Mouse (Mus musculus) T-helper 2 cell (primary cell): ENCODE measurements around the gene Clta.

Experiments
- in situ Hi-C: fragments of 300-600 bp; cut with MboI, MseI; formaldehyde crosslinking; loops from one replicate; pipeline ENCODE4 v1.15.1; 2025; ENCODE audit warnings: high pct_unique_total_duplicates

The Clta gene

GRCm38 (mm10) chr4:43980236-43980635 lies 24.0 kb upstream of the Clta start:
- in situ Hi-C loops, result loop anchor here (5.0 kb wide), 1 partner anchor 53 kb away; no protein-coding TSS in a partner anchor

GRCm38 (mm10) chr4:43980846-43981245 lies 23.4 kb upstream of the Clta start:
- in situ Hi-C loops, result loop anchor here (5.0 kb wide), 1 partner anchor 54 kb away; no protein-coding TSS in a partner anchor

GRCm38 (mm10) chr4:43981251-43981650 lies 23.0 kb upstream of the Clta start:
- in situ Hi-C loops, result loop anchor here (5.0 kb wide), 1 partner anchor 54 kb away; no protein-coding TSS in a partner anchor

GRCm38 (mm10) chr4:43982053-43982732 lies 22.1 kb upstream of the Clta start:
- in situ Hi-C loops, result loop anchor here (5.0 kb wide), 1 partner anchor 55 kb away; no protein-coding TSS in a partner anchor

GRCm38 (mm10) chr4:43983181-43983580 lies 21.1 kb upstream of the Clta start, which contains the start of gene Ccin:
Gene Ccin (plus strand): TSS chr4:43983483.
- in situ Hi-C loops, result loop anchor here (5.0 kb wide), 1 partner anchor 56 kb away; no protein-coding TSS in a partner anchor

GRCm38 (mm10) chr4:43983756-43984155 lies 20.5 kb upstream of the Clta start:
- in situ Hi-C loops, result loop anchor here (5.0 kb wide), 1 partner anchor 56 kb away; no protein-coding TSS in a partner anchor

- in situ Hi-C loops, result loop anchor here (5.0 kb wide), 1 partner anchor 57 kb away; no protein-coding TSS in a partner anchor
These were observed 19.9 kb upstream of the Clta start for GRCm38 (mm10) chr4:43984326-43984725.

GRCm38 (mm10) chr4:43988976-43989375 lies 15.3 kb upstream of the Clta start:
- in situ Hi-C loops, result no loop called here

GRCm38 (mm10) chr4:43993072-43993471 lies 11.2 kb upstream of the Clta start:
- in situ Hi-C loops, result no loop called here

GRCm38 (mm10) chr4:43994342-43994741 lies 9.9 kb upstream of the Clta start:
- in situ Hi-C loops, result no loop called here

- in situ Hi-C loops, result no loop called here
These were observed 630 bp upstream of the Clta start for GRCm38 (mm10) chr4:44003622-44004021.

GRCm38 (mm10) chr4:44004623-44005409 lies 564 bp downstream of the Clta start:
- in situ Hi-C loops, result no loop called here

- in situ Hi-C loops, result no loop called here
These were observed 5.9 kb downstream of the Clta start for GRCm38 (mm10) chr4:44010176-44010575.

- in situ Hi-C loops, result no loop called here
These were observed 6.6 kb downstream of the Clta start for GRCm38 (mm10) chr4:44010893-44011292.

- in situ Hi-C loops, result no loop called here
These were observed 7.5 kb downstream of the Clta start for GRCm38 (mm10) chr4:44011799-44012198.

- in situ Hi-C loops, result no loop called here
These were observed 8.4 kb downstream of the Clta start for GRCm38 (mm10) chr4:44012376-44013367.

- in situ Hi-C loops, result no loop called here
These were observed 9.3 kb downstream of the Clta start for GRCm38 (mm10) chr4:44013391-44014070.

- in situ Hi-C loops, result no loop called here
These were observed 11.8 kb downstream of the Clta start for GRCm38 (mm10) chr4:44016071-44016470.

GRCm38 (mm10) chr4:44016791-44017190 lies 12.5 kb downstream of the Clta start:
- in situ Hi-C loops, result no loop called here

- in situ Hi-C loops, result no loop called here
These were observed 18.1 kb downstream of the Clta start for GRCm38 (mm10) chr4:44022323-44022722.

- in situ Hi-C loops, result no loop called here
These were observed 18.5 kb downstream of the Clta start for GRCm38 (mm10) chr4:44022766-44023165.
